Mouse (Mus musculus): Measurements from ENCODE around the gene Fam45a.

DNA sequence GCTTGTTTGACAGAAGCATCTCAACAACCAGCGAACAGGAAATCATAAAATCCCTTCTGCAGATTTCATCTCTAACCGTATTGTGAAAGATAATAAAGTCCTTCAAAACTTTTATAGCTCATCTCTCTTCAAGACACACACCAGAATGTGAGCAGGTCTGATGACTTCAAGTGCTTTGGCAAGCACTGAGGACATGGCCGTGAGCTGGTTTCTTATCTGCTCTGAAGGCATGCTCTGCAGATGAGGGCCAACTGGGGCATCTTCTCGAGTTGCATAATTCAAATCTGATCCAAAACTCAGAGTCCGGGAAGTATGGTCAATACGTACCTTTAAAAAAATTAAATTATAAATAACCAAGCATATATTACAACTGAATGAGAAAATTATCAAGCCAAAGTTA is 38.0 kb upstream of the Fam45a start:
- TF ChIP-seq CTCF (IDR thresholded peaks at IDR 0.05; ENCODE audit: extremely low read depth, insufficient read depth, insufficient read length, insufficient replicate concordance): no peak
- TF ChIP-seq POLR2A (IDR thresholded peaks at IDR 0.05; ENCODE audit: low read depth, low read length): no peak

All from spleen, adult 2 months (tissue).